Mouse (Mus musculus): ENCODE measurements around the gene Col6a4.

- no peak for TF ChIP-seq GATA1 (IDR thresholded peaks at IDR 0.05; ENCODE audit: low read length)
- TF ChIP-seq TAL1 (IDR thresholded peaks at IDR 0.05; ENCODE audit: low read length), result no peak; the same call in 2 of the 3 replicates
Measured at GRCm38 (mm10) chr9:105976314-105976713, 120.3 kb downstream of the Col6a4 start.
